8 mouse cellular contexts compared by ENCODE assay signal in genomic region chr7:81523008-81523662, GRCm38 (mm10). TPM values are rescaled to one million over a fixed set of nuclear protein-coding genes. Genes with fewer than 3 reads are reported as not detected.
DNase-seq lines count a peak whose midpoint lies in the region; ATAC-seq and TF ChIP-seq lines count a peak whose summit lies in the region.

No protein-coding gene starts in this region.

- peak overlapping the region; percentile 37 for H3K27ac ChIP-seq in CH12.LX (ENCODE audit: insufficient read depth, low read depth)
- peak overlapping the region; percentile 94 for H3K27ac ChIP-seq in forebrain, embryonic 12.5 days
- peak overlapping the region; percentile 84 for H3K27ac ChIP-seq in liver, postnatal 0 days (ENCODE audit: low read depth)
- peak overlapping the region; percentile 89 for H3K27ac ChIP-seq in neural tube, embryonic 14.5 days (ENCODE audit: low read depth, low read length)

- H3K9me3 ChIP-seq in CH12.LX (replicated peaks; ENCODE audit: low read length) = peaks cover 3% of the 10 kb centered on the region
- H3K9me3 ChIP-seq in forebrain, embryonic 12.5 days = no peaks in the 10 kb centered on the region
- H3K9me3 ChIP-seq in liver, postnatal 0 days (ENCODE audit: low read length) = no peaks in the 10 kb centered on the region
- H3K9me3 ChIP-seq in neural tube, embryonic 14.5 days (ENCODE audit: control insufficient read depth, low read length) = no peaks in the 10 kb centered on the region

- DNase-seq in CH12.LX (ENCODE audit: extremely low read depth) = peak; percentile 95
- peak; percentile 77 for DNase-seq in c-Kit-positive CD71-positive TER-119-negative erythroid progenitor cells, embryonic 14.5 days (ENCODE audit: low read depth)
- DNase-seq in heart, postnatal 10 days = peak; percentile 93
- peak; percentile 81 for DNase-seq in large intestine, adult 2 months (ENCODE audit: low read depth, low spot score)
- peak; percentile 95 for DNase-seq in liver, postnatal 0 days
- peak; percentile 89 for DNase-seq in testis, postnatal 10 days (ENCODE audit: low spot score)

- 0 out of 2 replicates have a peak, but pooled peaks have one; percentile 19 for TF ChIP-seq EP300 in CH12.LX (IDR thresholded peaks at IDR 0.05; ENCODE audit: low read length)
- no peak for TF ChIP-seq EP300 in liver, postnatal 0 days (IDR thresholded peaks at IDR 0.05; ENCODE audit: low read depth)

- TF ChIP-seq CTCF in CH12.LX (conservative IDR thresholded peaks at IDR 0.05 in 1 of 2, IDR thresholded peaks at IDR 0.05 in 1 of 2; ENCODE audit: low read depth in 2 of 2, low read length in 2 of 2) = 0 out of 4 replicates have a peak, but pooled peaks of 1 of the 2 experiments have one; percentile 10
- TF ChIP-seq CTCF in liver, postnatal 0 days (IDR thresholded peaks at IDR 0.05; ENCODE audit: low read depth) = peak; percentile 43; the same call in 1 of the 2 replicates

- dilution Hi-C loops in CH12.LX (cut with MboI; ENCODE audit: extremely low pct_ligation_motif_present, extremely low pct_unique_long_range_greater_than_20kb, low sequenced_read_pairs) = no loop called here

- peak overlapping the region; percentile 98 for H3K4me2 ChIP-seq in CH12.LX (ENCODE audit: insufficient read depth, low read depth, poor library complexity, severe bottlenecking)
- peak overlapping the region; percentile 76 for H3K4me2 ChIP-seq in forebrain, embryonic 12.5 days
- H3K4me2 ChIP-seq in liver, postnatal 0 days (ENCODE audit: low read depth, low read length) = peak overlapping the region; percentile 86
- peak overlapping the region; percentile 79 for H3K4me2 ChIP-seq in neural tube, embryonic 14.5 days (ENCODE audit: low read depth, low read length)

- peak; percentile 97 for ATAC-seq in forebrain, embryonic 12.5 days (ENCODE audit: low FRiP score)
- peak; percentile 96 for ATAC-seq in liver, postnatal 0 days
- ATAC-seq in neural tube, embryonic 14.5 days (ENCODE audit: low read depth) = peak; percentile 98

- H3K27me3 ChIP-seq in CH12.LX (replicated peaks) = no peaks in the 10 kb centered on the region
- no peaks in the 10 kb centered on the region for H3K27me3 ChIP-seq in forebrain, embryonic 12.5 days
- H3K27me3 ChIP-seq in liver, postnatal 0 days (ENCODE audit: insufficient read depth, low read length) = no peaks in the 10 kb centered on the region
- H3K27me3 ChIP-seq in neural tube, embryonic 14.5 days (ENCODE audit: control insufficient read depth, insufficient read depth, low read length) = no peaks in the 10 kb centered on the region

- 0% methylated on average over 31 of the region's 31 CpGs for WGBS in forebrain, embryonic 12.5 days
- under 1% methylated on average over 31 of the region's 31 CpGs for WGBS in large intestine, adult 2 months
- under 1% methylated on average over 31 of the region's 31 CpGs for WGBS in liver, postnatal 0 days (ENCODE audit: insufficient replicate concordance)
- under 1% methylated on average over 31 of the region's 31 CpGs for WGBS in neural tube, embryonic 14.5 days

- intact Hi-C loops in heart, postnatal 10 days (cut with DNase I) = loop anchor here (2.0 to 5.0 kb wide), 2 partner anchors 48 to 66 kb away; partner anchors contain the start of genes Cpeb1 and Whamm

- H3K36me3 ChIP-seq in CH12.LX (replicated peaks in 1 of 2; ENCODE audit: control insufficient read depth in 1 of 2, insufficient read depth in 1 of 2, low read length in 1 of 2) = peaks cover 15 to 29% of the 10 kb centered on the region in 2 experiments
- H3K36me3 ChIP-seq in forebrain, embryonic 12.5 days (replicated peaks) = peaks cover 24% of the 10 kb centered on the region
- peaks cover 9% of the 10 kb centered on the region; the same call in 1 of the 2 replicates for H3K36me3 ChIP-seq in liver, postnatal 0 days (replicated peaks; ENCODE audit: insufficient read depth, low read length)
- no peaks in the 10 kb centered on the region for H3K36me3 ChIP-seq in neural tube, embryonic 14.5 days (ENCODE audit: control insufficient read depth, insufficient read depth, low read length)

- TF ChIP-seq POLR2A in CH12.LX (IDR thresholded peaks at IDR 0.05; ENCODE audit: low read depth, low read length) = peak; percentile 99

- TF ChIP-seq RAD21 in CH12.LX (IDR thresholded peaks at IDR 0.05; ENCODE audit: low read depth, low read length) = no peak

- H3K4me1 ChIP-seq in CH12.LX (ENCODE audit: control insufficient read depth in 1 of 2, insufficient read depth in 2 of 2) = peaks cover 10 to 38% of the 10 kb centered on the region in 2 experiments
- H3K4me1 ChIP-seq in forebrain, embryonic 12.5 days = peaks cover 22% of the 10 kb centered on the region
- H3K4me1 ChIP-seq in liver, postnatal 0 days (ENCODE audit: insufficient read depth) = peaks cover 18% of the 10 kb centered on the region
- H3K4me1 ChIP-seq in neural tube, embryonic 14.5 days (ENCODE audit: control insufficient read depth, insufficient read depth, low read length) = peaks cover 7% of the 10 kb centered on the region

- H3K4me3 ChIP-seq in CH12.LX (replicated peaks in 1 of 3; ENCODE audit: low read depth in 2 of 3, low read length in 2 of 3, poor library complexity in 1 of 3) = peak overlapping the region; percentile 75 to 95 (median 75)
- H3K4me3 ChIP-seq in forebrain, embryonic 12.5 days (replicated peaks) = peak overlapping the region; percentile 62
- H3K4me3 ChIP-seq in liver, postnatal 0 days (ENCODE audit: low read depth, low read length) = peak overlapping the region; percentile 66
- H3K4me3 ChIP-seq in neural tube, embryonic 14.5 days (ENCODE audit: low read depth, low read length) = peak overlapping the region; percentile 54

- peak overlapping the region; percentile 92 for H3K9ac ChIP-seq in CH12.LX (ENCODE audit: insufficient read depth, low read depth)
- H3K9ac ChIP-seq in forebrain, embryonic 12.5 days = peak overlapping the region; percentile 72
- peak overlapping the region; percentile 76 for H3K9ac ChIP-seq in liver, postnatal 0 days (replicated peaks)
- H3K9ac ChIP-seq in neural tube, embryonic 14.5 days (replicated peaks; ENCODE audit: low read depth, low read length) = peak overlapping the region; percentile 63

- peaks cover 31% of the 10 kb centered on the region for H3K79me2 ChIP-seq in CH12.LX (replicated peaks; ENCODE audit: control insufficient read depth, extremely low read depth, insufficient read depth, poor library complexity, severe bottlenecking)

- in situ Hi-C loops in CH12.LX (cut with MboI; ENCODE audit: low pct_ligation_motif_present, low pct_unique_long_range_greater_than_20kb, low sequenced_read_pairs) = loop anchor here (25.0 kb wide), 1 partner anchor 361 kb away; no protein-coding TSS in a partner anchor

TF ChIP-seq in CH12.LX, 34 proteins besides CTCF, POLR2A, EP300 and RAD21 (continues in another document):
- TF ChIP-seq ZC3H11A (IDR thresholded peaks at IDR 0.05; ENCODE audit: low read depth, low read length) = no peak
- peak; percentile 39; the same call in 1 of the 2 replicates for TF ChIP-seq JUND (conservative IDR thresholded peaks at IDR 0.05; ENCODE audit: low read depth, low read length)
- peak; percentile 9 for TF ChIP-seq ETS1 (conservative IDR thresholded peaks at IDR 0.05; ENCODE audit: low read depth, low read length)
- 0 out of 2 replicates have a peak, but pooled peaks have one; percentile 3 for TF ChIP-seq BHLHE40 (IDR thresholded peaks at IDR 0.05; ENCODE audit: low read depth, low read length)
- 0 out of 2 replicates have a peak, but pooled peaks have one; percentile 50 for TF ChIP-seq KAT2A (IDR thresholded peaks at IDR 0.05; ENCODE audit: insufficient replicate concordance, low read length)
- TF ChIP-seq UBTF (IDR thresholded peaks at IDR 0.05; ENCODE audit: low read depth, low read length) = no peak
- TF ChIP-seq TBP (conservative IDR thresholded peaks at IDR 0.05; ENCODE audit: low read depth, low read length) = peak; percentile 71; the same call in 1 of the 2 replicates

RNA-seq across cellular contexts. Expression of gene BC048679, which starts 25.1 kb away (rescaled TPM):
- not detected in 2 replicates for total RNA-seq in CH12.LX (2012; rRNA removed)
- total RNA-seq in CH12.LX (2014; rRNA removed) = not detected in 2 replicates
- not detected in 2 replicates for polyA plus RNA-seq in CH12.LX (2012; ENCODE audit: insufficient read length, low read depth)
- not detected in 2 replicates for polyA plus RNA-seq in forebrain, embryonic 12.5 days (2016; fragmentation: Nextera tagmentation; extraction: Ambion mirVana)
- not detected for total RNA-seq in heart, postnatal 10 days (2021)
- polyA plus RNA-seq in large intestine, adult 2 months (2012; rRNA removed) = not detected in 2 replicates
- polyA plus RNA-seq in liver, postnatal 0 days (2015; fragmentation: Nextera tagmentation; extraction: Ambion mirVana) = not detected in 2 replicates
- not detected in 2 replicates for polyA plus RNA-seq in neural tube, embryonic 14.5 days (2014; fragmentation: Nextera tagmentation; extraction: Ambion mirVana)

RNA-seq across cellular contexts. Expression of gene Ap3b2, which starts 29.4 kb away (rescaled TPM):
- not detected in 2 replicates for total RNA-seq in CH12.LX (2012; rRNA removed)
- not detected in 2 replicates for total RNA-seq in CH12.LX (2014; rRNA removed)
- polyA plus RNA-seq in CH12.LX (2012; ENCODE audit: insufficient read length, low read depth) = not detected in 2 replicates
- 52.0 and 60.1 TPM in 2 replicates for polyA plus RNA-seq in forebrain, embryonic 12.5 days (2016; fragmentation: Nextera tagmentation; extraction: Ambion mirVana)
- under 1 TPM in 1 of 2 experiments, not detected in 1; 0.22 TPM for total RNA-seq in heart, postnatal 10 days (2021)
- polyA plus RNA-seq in large intestine, adult 2 months (2012; rRNA removed) = 1.5 and 1.7 TPM in 2 replicates
- polyA plus RNA-seq in liver, postnatal 0 days (2015; fragmentation: Nextera tagmentation; extraction: Ambion mirVana) = 0.07 TPM in 1 of 2 replicates, not detected in the other
- 136 and 145 TPM in 2 replicates for polyA plus RNA-seq in neural tube, embryonic 14.5 days (2014; fragmentation: Nextera tagmentation; extraction: Ambion mirVana)

RNA-seq across cellular contexts. Expression of gene Fsd2, which starts 43.6 kb away (rescaled TPM):
- total RNA-seq in CH12.LX (2012; rRNA removed) = 1.2 and 1.6 TPM in 2 replicates
- total RNA-seq in CH12.LX (2014; rRNA removed) = 0.18 and 0.26 TPM in 2 replicates
- 0.54 and 0.56 TPM in 2 replicates for polyA plus RNA-seq in CH12.LX (2012; ENCODE audit: insufficient read length, low read depth)
- 0.27 and 0.31 TPM in 2 replicates for polyA plus RNA-seq in forebrain, embryonic 12.5 days (2016; fragmentation: Nextera tagmentation; extraction: Ambion mirVana)
- 100 to 1,000 TPM; 214 to 226 TPM for total RNA-seq in heart, postnatal 10 days (2021)
- 0.04 and 0.18 TPM in 2 replicates for polyA plus RNA-seq in large intestine, adult 2 months (2012; rRNA removed)
- 0.28 and 0.50 TPM in 2 replicates for polyA plus RNA-seq in liver, postnatal 0 days (2015; fragmentation: Nextera tagmentation; extraction: Ambion mirVana)
- polyA plus RNA-seq in neural tube, embryonic 14.5 days (2014; fragmentation: Nextera tagmentation; extraction: Ambion mirVana) = 0.14 and 0.15 TPM in 2 replicates

RNA-seq across cellular contexts. Expression of gene Whamm, which starts 47.9 kb away (rescaled TPM):
- total RNA-seq in CH12.LX (2012; rRNA removed) (9.7 and 13.3 TPM in 2 replicates), CH12.LX (2014; rRNA removed) (5.2 and 5.4 TPM in 2 replicates)
- 11.2 and 13.3 TPM in 2 replicates for polyA plus RNA-seq in CH12.LX (2012; ENCODE audit: insufficient read length, low read depth)
- polyA plus RNA-seq in forebrain, embryonic 12.5 days (2016; fragmentation: Nextera tagmentation; extraction: Ambion mirVana) = 5.9 and 6.0 TPM in 2 replicates
- total RNA-seq in heart, postnatal 10 days (2021) = 1 to 10 TPM; 8.1 to 9.2 TPM
- polyA plus RNA-seq in large intestine, adult 2 months (2012; rRNA removed) = 18.5 and 22.4 TPM in 2 replicates
- polyA plus RNA-seq in liver, postnatal 0 days (2015; fragmentation: Nextera tagmentation; extraction: Ambion mirVana) = 7.0 and 8.1 TPM in 2 replicates
- 9.3 and 11.3 TPM in 2 replicates for polyA plus RNA-seq in neural tube, embryonic 14.5 days (2014; fragmentation: Nextera tagmentation; extraction: Ambion mirVana)

Comparison
In these comparisons a context has a peak if more than half of its experiments do, and no peak if none do; other contexts are left out.
1. Peak in every context shown above with its lines: DNase-seq, ATAC-seq, H3K4me3 ChIP-seq and H3K27ac ChIP-seq.
2. H3K27ac ChIP-seq: peak in every context shown above with its lines; median percentile 94 in forebrain, embryonic 12.5 days; 89 in neural tube, embryonic 14.5 days; 84 in liver, postnatal 0 days; 37 in CH12.LX.
3. RNA of gene Ap3b2, which starts 29.4 kb away (polyA plus RNA-seq): 136 to 145 TPM in neural tube, embryonic 14.5 days and 52.0 to 60.1 TPM in forebrain, embryonic 12.5 days; 1.5 to 1.7 TPM in large intestine, adult 2 months, 0.07 TPM in liver, postnatal 0 days and not detected in CH12.LX; every median in the first group is over 10 times any median in the second.